Mouse (Mus musculus): ENCODE results near the gene Vmn1r222.
"Not testable (repeated sequence)": the region's sequence is repeated elsewhere in the genome, so short reads cannot be mapped to it uniquely, and the experiment has no call there.

Vmn1r222 gene

GRCm38 (mm10) chr13:23235847-23236246 lies at the start of gene Vmn1r222:
Gene Vmn1r222, minus strand, starts transcription at chr13:23235947.
- DNase-seq (ENCODE audit: low read depth, low spot score), result not testable (repeated sequence)

GRCm38 (mm10) chr13:23285191-23285920 lies 49.6 kb upstream of the Vmn1r222 start:
- DNase-seq (ENCODE audit: low read depth, low spot score), result no peak

- DNase-seq (ENCODE audit: low read depth, low spot score), result no peak
These were observed 44.2 kb upstream of the Vmn1r222 start for GRCm38 (mm10) chr13:23279992-23280391.

DNA sequence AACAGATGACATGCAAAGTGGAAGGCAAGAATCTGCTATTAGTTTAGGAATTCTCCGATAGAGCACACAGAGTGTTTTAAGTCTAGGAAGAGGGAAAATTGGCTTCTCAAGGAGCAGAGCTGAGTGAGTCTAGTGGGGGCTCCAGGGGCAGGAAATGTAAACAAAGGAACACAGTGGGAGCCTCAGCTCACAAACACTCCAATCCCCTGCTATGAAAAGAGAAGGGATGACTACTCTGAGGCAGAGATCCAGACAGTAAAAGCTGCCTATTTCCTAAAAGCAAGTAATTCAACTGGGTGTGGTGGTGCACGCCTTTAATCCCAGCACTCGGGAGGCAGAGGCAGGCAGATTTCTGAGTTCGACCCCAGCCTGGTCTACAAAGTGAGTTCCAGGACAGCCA lies 43.8 kb upstream of the Vmn1r222 start:
- no peak for DNase-seq (ENCODE audit: low read depth, low spot score)

DNA sequence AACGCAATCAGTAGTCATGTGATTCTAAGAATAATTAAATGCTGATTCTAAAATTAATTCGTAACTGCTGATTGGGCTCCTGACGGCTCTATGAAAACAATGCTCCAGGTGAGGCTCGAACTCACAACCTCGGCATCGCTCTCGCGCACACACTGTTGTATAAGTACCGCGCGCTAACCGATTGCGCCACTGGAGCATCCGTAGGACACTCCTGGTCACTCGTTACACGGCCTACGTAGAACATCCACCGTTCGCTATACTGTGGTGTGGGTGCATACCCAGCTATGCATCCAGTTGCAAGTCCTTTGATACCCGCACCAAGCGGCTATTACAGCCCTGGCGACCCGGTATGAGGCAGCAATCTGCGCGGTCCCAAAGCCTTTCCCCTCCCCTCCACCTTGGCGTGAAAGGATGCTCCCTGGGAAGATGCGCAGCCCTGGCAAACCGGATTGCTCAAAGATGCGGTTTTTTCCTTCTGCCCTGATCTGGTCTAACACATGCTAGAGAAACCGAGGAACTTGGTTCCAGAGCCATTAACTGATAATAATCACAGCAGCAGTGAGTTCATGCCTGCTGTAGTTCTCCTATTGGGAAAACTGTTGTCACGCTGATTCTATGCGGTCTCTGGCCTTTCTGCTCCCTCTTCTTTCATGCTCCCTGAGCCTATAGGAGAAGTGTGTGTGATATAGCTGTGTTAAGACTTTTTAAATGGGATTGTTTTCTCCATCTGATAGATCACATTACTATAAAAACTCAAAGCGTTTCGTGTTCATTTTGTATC lies 34.8 kb upstream of the Vmn1r222 start:
- DNase-seq (ENCODE audit: low read depth, low spot score), result no peak

DNA sequence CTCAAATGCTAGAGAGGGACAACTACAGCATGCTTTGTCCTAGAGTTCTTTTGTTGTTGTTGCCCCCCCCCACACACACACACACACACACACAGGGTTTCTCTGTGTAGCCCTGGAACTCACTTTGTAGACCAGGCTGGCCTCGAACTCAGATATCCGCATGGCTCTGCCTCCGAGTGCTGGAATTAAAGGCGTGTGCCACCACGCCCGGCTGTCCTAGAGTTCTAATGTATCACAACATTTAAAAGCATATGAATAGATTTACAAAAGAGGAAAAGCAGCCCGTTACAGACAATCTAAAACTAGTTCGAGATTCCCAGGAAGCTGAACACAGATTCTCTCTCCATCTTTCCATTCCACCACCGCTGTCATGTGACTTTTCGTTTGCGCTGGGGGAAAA lies 33.9 kb upstream of the Vmn1r222 start:
- no peak for DNase-seq (ENCODE audit: low read depth, low spot score)

- not testable (repeated sequence) for DNase-seq (ENCODE audit: low read depth, low spot score)
These were observed 33.4 kb upstream of the Vmn1r222 start for GRCm38 (mm10) chr13:23269127-23269526.

GRCm38 (mm10) chr13:23268606-23269005 lies 32.9 kb upstream of the Vmn1r222 start:
- DNase-seq (ENCODE audit: low read depth, low spot score), result not testable (repeated sequence)

DNA sequence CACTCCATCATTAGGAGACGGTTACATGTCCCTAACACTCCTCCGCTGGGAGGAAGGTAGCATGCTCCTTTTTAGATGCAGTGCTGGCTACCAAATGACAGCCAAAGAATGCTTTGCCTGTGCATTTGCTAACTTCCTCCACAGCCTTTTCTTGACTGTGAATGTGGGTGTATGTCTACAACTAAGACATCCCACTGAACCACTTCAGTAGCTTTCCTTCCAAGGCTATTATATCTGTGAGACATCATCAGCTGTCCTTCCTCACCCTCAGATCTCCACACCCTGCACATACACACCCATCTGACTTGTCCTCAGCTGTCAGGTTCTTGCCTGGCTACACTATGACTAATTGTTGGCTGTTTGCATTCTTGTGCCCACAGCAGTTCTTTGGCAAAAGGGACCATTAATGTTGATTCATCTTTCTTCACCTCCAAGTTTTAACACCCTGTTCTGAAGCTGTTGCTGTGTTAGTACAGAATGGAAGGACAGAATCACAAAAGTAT lies 22.9 kb upstream of the Vmn1r222 start:
- no peak for DNase-seq (ENCODE audit: low read depth, low spot score)

- DNase-seq (ENCODE audit: low read depth, low spot score), result not testable (repeated sequence)
These were observed 11.1 kb upstream of the Vmn1r222 start, which contains the start of gene Vmn1r223 for GRCm38 (mm10) chr13:23246834-23247233. Gene Vmn1r223, plus strand, starts transcription at chr13:23247134.

DNA sequence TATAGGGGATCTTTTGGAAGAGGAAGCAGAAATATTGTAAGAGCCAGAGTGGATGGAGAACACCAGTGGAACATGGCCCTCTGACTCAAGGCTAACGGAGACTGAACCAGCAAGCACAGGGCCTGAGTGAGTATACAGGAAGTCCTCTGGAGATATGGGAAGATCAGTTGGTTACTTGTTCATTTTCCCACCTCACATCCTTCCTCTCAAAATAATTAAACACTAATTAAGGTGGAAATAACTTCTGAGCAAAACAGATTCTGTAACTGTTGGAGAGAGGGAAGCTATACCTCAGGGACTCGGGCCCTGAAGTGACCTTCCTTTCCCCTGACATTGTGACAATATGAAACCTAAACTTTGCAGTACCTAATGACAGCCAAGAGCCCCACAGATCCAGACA lies 21.9 kb downstream of the Vmn1r222 start, which contains the start of gene Vmn1r221:
Gene Vmn1r221, plus strand, starts transcription at position 301 of the 400 bp plus-strand sequence.
- DNase-seq (ENCODE audit: low read depth, low spot score), result not testable (repeated sequence)

- DNase-seq (ENCODE audit: low read depth, low spot score), result not testable (repeated sequence)
These were observed 31.9 kb downstream of the Vmn1r222 start for GRCm38 (mm10) chr13:23203885-23204284.

- DNase-seq (ENCODE audit: low read depth, low spot score), result no peak
These were observed 47.9 kb downstream of the Vmn1r222 start, which contains the start of gene Vmn1r220 for GRCm38 (mm10) chr13:23187875-23188274. Gene Vmn1r220, minus strand, starts transcription at chr13:23187975.

All from retina, postnatal 7 days (tissue).